Mouse (Mus musculus) limb, embryonic 14.5 days (tissue): ENCODE results near the gene Shpk. TPM values are rescaled to one million over a fixed set of nuclear protein-coding genes. Genes with fewer than 3 reads are reported as not detected.

ENCODE experiments used
- ATAC-seq: fragments of 200-750 bp; cut with Nextera tagmentation; 2 replicates; pipeline ENCODE4 v1.8.0; 2017; ENCODE audit warnings: low read depth, moderate number of reproducible peaks, moderate TSS enrichment; ENCODE audit not compliant: low FRiP score
- DNase-seq: peaks from one replicate; pipeline ENCODE4 v3.0.0-alpha.2; 2015; ENCODE audit warnings: low spot score
- H3K27ac ChIP-seq: fragments of 300-500 bp; sonication (generic); replicated peaks from 2 replicates; pipeline ENCODE4 v1.5.1; 2014; ENCODE audit warnings: low read depth, mild to moderate bottlenecking, low read length, moderate library complexity, mixed read lengths
- H3K27me3 ChIP-seq: fragments of 300-500 bp; sonication (generic); 2 replicates; pipeline ENCODE4 v1.6.1; 2014; ENCODE audit warnings: low read length, mixed read lengths; ENCODE audit not compliant: control insufficient read depth, insufficient read depth
- H3K36me3 ChIP-seq: fragments of 300-500 bp; sonication (generic); 2 replicates; pipeline ENCODE4 v1.6.1; 2014; ENCODE audit warnings: mild to moderate bottlenecking, low read length, moderate library complexity, mixed read lengths; ENCODE audit not compliant: control insufficient read depth, insufficient read depth
- H3K4me1 ChIP-seq: fragments of 300-500 bp; sonication (generic); 2 replicates; pipeline ENCODE4 v1.6.1; 2014; ENCODE audit warnings: antibody characterized with exemption, low read length, mixed read lengths; ENCODE audit not compliant: control insufficient read depth, insufficient read depth
- H3K4me2 ChIP-seq: fragments of 300-500 bp; sonication (generic); replicated peaks from 2 replicates; pipeline ENCODE4 v1.6.1; 2014; ENCODE audit warnings: low read depth, mild to moderate bottlenecking, low read length, moderate library complexity; ENCODE audit not compliant: severe bottlenecking
- H3K4me3 ChIP-seq: fragments of 300-500 bp; sonication (generic); replicated peaks from 2 replicates; pipeline ENCODE4 v1.5.1; 2014; ENCODE audit warnings: low read length
- H3K9ac ChIP-seq: fragments of 300-500 bp; sonication (generic); 2 replicates; pipeline ENCODE4 v1.6.1; 2014; ENCODE audit warnings: mild to moderate bottlenecking, low read depth, low read length, moderate library complexity; ENCODE audit not compliant: severe bottlenecking
- H3K9me3 ChIP-seq: fragments of 300-500 bp; sonication (generic); 2 replicates; pipeline ENCODE4 v1.6.1; 2016; ENCODE audit warnings: low read length; ENCODE audit not compliant: control insufficient read depth
- POLR2A ChIP-seq: fragments of 200-500 bp; IDR thresholded peaks from 2 replicates; pipeline ENCODE4 v1.8.0; 2012; ENCODE audit warnings: inconsistent platforms, mild to moderate bottlenecking, moderate library complexity, borderline replicate concordance; ENCODE audit not compliant: insufficient read depth, insufficient read length; ENCODE audit errors: extremely low read depth
- WGBS: fragments of 180-500 bp; shearing (Covaris S2); extraction: QIAGEN DNeasy Blood & Tissue Kit; methylation state at CpG from one replicate; pipeline ENCODE4 v1.1.7; 2014; 5-methylcytosine and 5-hydroxymethylcytosine counted together
- polyA plus RNA-seq, 2 experiments: library from polyadenylated mRNA; depleted of rRNA in 1 of 2; stranded (reverse) in 1 of 2; unstranded in 1 of 2; fragments of >200 nt; fragmentation: Nextera tagmentation in 1 of 2; extraction: Ambion mirVana in 1 of 2; gene quantifications; 2 replicates each; pipeline versions ENCODE4 v1.2.1 to v1.2.3; 2012 to 2014

Gene Shpk
- polyA plus RNA-seq, 2 experiments = 1.8 to 3.0 TPM

- no peaks in the 10 kb centered on the region for H3K9me3 ChIP-seq
- H3K27me3 ChIP-seq = no peaks in the 10 kb centered on the region
- peak overlapping the region; percentile 66 for H3K4me3 ChIP-seq
- TF ChIP-seq POLR2A = no peak
- peak overlapping the region; percentile 93 for H3K4me2 ChIP-seq
- ATAC-seq (no peak), DNase-seq (no peak)
- H3K9ac ChIP-seq = peak overlapping the region; percentile 68
- H3K27ac ChIP-seq = no peak overlapping the region
- peaks cover 3% of the 10 kb centered on the region; the same call in 1 of the 2 replicates for H3K4me1 ChIP-seq
- 0 out of 2 replicates have a peak, but pooled peaks cover 3% of the 10 kb centered on the region for H3K36me3 ChIP-seq
- WGBS = 3% methylated on average over 11 of the region's 12 CpGs
Measured at GRCm38 (mm10) chr11:73199879-73200278, 619 bp downstream of the Shpk start.

GRCm38 (mm10) chr11:73201021-73201420 is 1.8 kb downstream of the Shpk start:
- no peak overlapping the region for H3K4me2 ChIP-seq
- H3K36me3 ChIP-seq = no peaks in the 10 kb centered on the region
- H3K9me3 ChIP-seq = no peaks in the 10 kb centered on the region
- 65% methylated on average over 2 of the region's 2 CpGs for WGBS
- DNase-seq = no peak
- no peaks in the 10 kb centered on the region for H3K27me3 ChIP-seq
- no peak for TF ChIP-seq POLR2A
- H3K27ac ChIP-seq = no peak overlapping the region
- no peak for ATAC-seq
- no peak overlapping the region for H3K9ac ChIP-seq
- H3K4me3 ChIP-seq = no peak overlapping the region
- H3K4me1 ChIP-seq = peaks cover 3% of the 10 kb centered on the region; the same call in 1 of the 2 replicates

- 38% methylated on average over 4 of the region's 4 CpGs for WGBS
- no peak overlapping the region for H3K4me2 ChIP-seq
- H3K9ac ChIP-seq = no peak overlapping the region
- H3K4me1 ChIP-seq = peaks cover 3% of the 10 kb centered on the region; the same call in 1 of the 2 replicates
- DNase-seq (no peak), ATAC-seq (no peak)
- no peak overlapping the region for H3K27ac ChIP-seq
- no peaks in the 10 kb centered on the region for H3K36me3 ChIP-seq
- no peak overlapping the region for H3K4me3 ChIP-seq
- no peak for TF ChIP-seq POLR2A
- H3K27me3 ChIP-seq = no peaks in the 10 kb centered on the region
- no peaks in the 10 kb centered on the region for H3K9me3 ChIP-seq
Measured at GRCm38 (mm10) chr11:73201597-73201996, 2.3 kb downstream of the Shpk start.

GRCm38 (mm10) chr11:73203895-73204294 is 4.6 kb downstream of the Shpk start:
- ATAC-seq = no peak
- Histone ChIP-seq H3K4me3 (no peak overlapping the region), H3K4me2 (no peak overlapping the region), H3K9me3 (no peaks in the 10 kb centered on the region), H3K9ac (no peak overlapping the region), H3K36me3 (no peaks in the 10 kb centered on the region), H3K27ac (no peak overlapping the region), H3K27me3 (no peaks in the 10 kb centered on the region), H3K4me1 (no peaks in the 10 kb centered on the region)
- DNase-seq = no peak
- TF ChIP-seq POLR2A = no peak
- WGBS = 87% methylated on average over 8 of the region's 8 CpGs

GRCm38 (mm10) chr11:73205194-73205593 is 5.9 kb downstream of the Shpk start:
- H3K27me3 ChIP-seq = no peaks in the 10 kb centered on the region
- 65% methylated on average over 7 of the region's 7 CpGs for WGBS
- no peak for TF ChIP-seq POLR2A
- no peaks in the 10 kb centered on the region for H3K9me3 ChIP-seq
- H3K27ac ChIP-seq = no peak overlapping the region
- no peak overlapping the region for H3K4me3 ChIP-seq
- ATAC-seq (no peak), DNase-seq (no peak)
- no peak overlapping the region for H3K9ac ChIP-seq
- H3K4me2 ChIP-seq = no peak overlapping the region
- no peaks in the 10 kb centered on the region for H3K4me1 ChIP-seq
- no peaks in the 10 kb centered on the region for H3K36me3 ChIP-seq

- DNase-seq (no peak), ATAC-seq (no peak)
- WGBS = 87% methylated on average over 2 of the region's 2 CpGs
- H3K4me1 ChIP-seq = no peaks in the 10 kb centered on the region
- no peak overlapping the region for H3K27ac ChIP-seq
- H3K4me3 ChIP-seq = no peak overlapping the region
- H3K36me3 ChIP-seq = no peaks in the 10 kb centered on the region
- TF ChIP-seq POLR2A = no peak
- H3K9me3 ChIP-seq = no peaks in the 10 kb centered on the region
- H3K27me3 ChIP-seq = no peaks in the 10 kb centered on the region
- no peak overlapping the region for H3K9ac ChIP-seq
- H3K4me2 ChIP-seq = no peak overlapping the region
Measured at GRCm38 (mm10) chr11:73207621-73208020, 8.4 kb downstream of the Shpk start.
